Mouse (Mus musculus) induced T-regulatory cell, adult 2 months (primary cell): ENCODE measurements around the gene Lipc.
"Not testable (repeated sequence)": the region's sequence is repeated elsewhere in the genome, so short reads cannot be mapped to it uniquely, and the experiment has no call there.

Source experiments
- DNase-seq: peaks from one replicate; pipeline ENCODE4 v3.0.0-alpha.2; 2012; ENCODE audit warnings: low read depth

Lipc gene

GRCm38 (mm10) chr9:70855868-70856267, 96.2 kb downstream of the Lipc start:
- DNase-seq: no peak

- no peak for DNase-seq
Observed at GRCm38 (mm10) chr9:70854950-70855349, 97.1 kb downstream of the Lipc start.

- not testable (repeated sequence) for DNase-seq
Observed at GRCm38 (mm10) chr9:70853081-70853480, 98.9 kb downstream of the Lipc start.

GRCm38 (mm10) chr9:70851533-70851932, 100.5 kb downstream of the Lipc start:
- DNase-seq: peak; percentile 21

GRCm38 (mm10) chr9:70848135-70848770, 103.8 kb downstream of the Lipc start:
- peak; percentile 26 for DNase-seq

GRCm38 (mm10) chr9:70847627-70848051, 104.4 kb downstream of the Lipc start:
- DNase-seq: no peak

GRCm38 (mm10) chr9:70843270-70843669, 108.8 kb downstream of the Lipc start:
- DNase-seq: no peak

- DNase-seq: no peak
Observed at GRCm38 (mm10) chr9:70842300-70842941, 109.6 kb downstream of the Lipc start.

GRCm38 (mm10) chr9:70841426-70842215, 110.4 kb downstream of the Lipc start:
- DNase-seq: no peak

- no peak for DNase-seq
Observed at GRCm38 (mm10) chr9:70840861-70841341, 111.1 kb downstream of the Lipc start.

- DNase-seq: no peak
Observed at GRCm38 (mm10) chr9:70838132-70838911, 113.7 kb downstream of the Lipc start.

DNA sequence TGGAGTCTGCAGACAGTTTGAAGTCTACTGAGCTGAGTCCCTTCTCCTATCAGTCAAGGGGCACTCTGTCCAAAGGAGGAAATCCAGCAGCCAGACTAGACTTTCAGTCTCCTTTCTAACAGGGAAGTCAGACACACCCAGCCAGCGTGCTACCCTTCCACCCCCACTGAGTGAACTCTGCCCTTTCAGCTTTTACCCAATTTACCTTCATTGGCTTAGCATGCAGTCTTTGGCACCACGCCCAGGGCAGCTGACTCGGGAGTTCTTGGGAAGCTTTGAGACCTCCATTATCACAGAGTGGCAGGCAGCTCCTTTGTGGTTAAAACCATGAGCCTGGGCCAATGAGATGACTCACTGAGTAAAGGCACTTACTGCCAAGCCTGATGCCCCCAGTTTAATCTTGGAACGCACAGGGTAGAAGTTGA, 117.3 kb downstream of the Lipc start:
- DNase-seq: no peak

DNA sequence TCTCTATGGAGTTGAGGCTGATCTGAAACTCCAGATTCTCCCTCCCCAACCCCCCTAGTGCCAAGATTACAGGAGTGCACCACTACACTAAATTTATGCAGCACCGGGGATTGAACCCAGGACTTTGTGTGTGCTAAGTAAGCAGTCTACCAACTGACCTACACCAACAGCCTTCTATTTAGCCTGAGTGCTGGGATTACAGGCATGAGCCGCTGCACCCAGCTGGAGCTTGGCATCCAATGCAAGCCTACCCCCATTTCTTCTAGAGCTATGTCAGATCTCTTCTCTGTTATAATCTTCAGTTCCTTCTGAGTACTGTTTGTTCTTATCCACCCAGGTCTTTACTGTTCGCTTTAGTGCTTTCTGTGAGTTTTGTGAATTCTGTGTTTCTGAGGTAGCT, 117.8 kb downstream of the Lipc start:
- no peak for DNase-seq

DNA sequence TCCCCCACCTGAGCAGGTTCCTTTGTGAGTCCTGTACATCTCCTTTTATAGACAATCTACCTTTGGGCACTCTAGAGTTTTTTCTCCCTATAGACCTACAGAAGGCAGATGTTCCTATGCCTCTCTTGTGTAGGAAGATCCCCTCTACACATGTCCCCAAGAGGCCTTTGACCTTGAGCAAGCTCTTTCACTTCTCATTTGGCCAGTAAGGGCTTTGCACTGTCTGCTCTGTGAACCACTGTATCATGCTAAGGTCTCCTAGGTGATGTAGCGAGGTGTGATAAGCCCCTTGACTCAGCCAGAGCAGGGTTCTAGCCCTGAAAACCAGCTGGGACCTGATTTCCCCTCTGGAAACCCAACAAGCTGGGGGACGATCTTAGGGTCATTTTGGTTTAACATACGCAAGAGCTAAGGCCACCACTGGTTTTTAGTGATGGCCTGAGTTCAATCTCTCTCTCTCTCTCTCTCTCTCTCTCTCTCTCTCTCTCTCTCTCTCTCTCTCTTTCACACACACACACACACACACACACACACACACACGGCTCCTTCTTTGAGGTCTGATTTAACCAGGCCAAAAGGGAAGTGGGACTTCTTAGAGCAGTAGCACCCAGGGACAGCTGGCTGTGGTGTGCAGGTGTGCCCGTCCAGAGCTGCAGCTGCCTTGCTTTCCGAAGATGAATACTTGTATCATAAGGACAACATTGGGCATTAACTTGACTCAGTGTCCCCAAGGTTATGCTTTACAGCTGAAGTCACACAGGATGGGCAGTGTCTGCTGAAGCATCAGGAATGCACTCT, 118.7 kb downstream of the Lipc start:
- no peak for DNase-seq

DNA sequence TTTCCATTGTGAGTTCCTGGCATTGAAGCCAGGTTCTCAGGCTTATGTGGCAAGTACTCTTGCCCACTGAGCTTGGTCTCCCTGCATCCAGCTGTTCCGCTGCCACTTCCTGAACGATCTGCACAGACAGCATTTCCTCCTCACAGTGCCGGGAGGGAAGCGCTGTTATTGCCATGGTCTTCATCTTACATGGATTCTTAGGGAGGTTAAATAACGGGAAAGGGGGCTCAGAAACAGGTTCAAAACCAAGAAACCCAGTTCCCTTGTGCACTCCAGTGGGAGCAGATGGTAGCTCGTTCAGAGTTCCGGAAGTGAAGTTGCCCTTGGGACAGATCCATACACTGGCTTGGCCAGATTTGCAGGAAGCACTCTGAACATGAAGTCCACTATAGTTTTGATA, 119.8 kb downstream of the Lipc start:
- no peak for DNase-seq

DNA sequence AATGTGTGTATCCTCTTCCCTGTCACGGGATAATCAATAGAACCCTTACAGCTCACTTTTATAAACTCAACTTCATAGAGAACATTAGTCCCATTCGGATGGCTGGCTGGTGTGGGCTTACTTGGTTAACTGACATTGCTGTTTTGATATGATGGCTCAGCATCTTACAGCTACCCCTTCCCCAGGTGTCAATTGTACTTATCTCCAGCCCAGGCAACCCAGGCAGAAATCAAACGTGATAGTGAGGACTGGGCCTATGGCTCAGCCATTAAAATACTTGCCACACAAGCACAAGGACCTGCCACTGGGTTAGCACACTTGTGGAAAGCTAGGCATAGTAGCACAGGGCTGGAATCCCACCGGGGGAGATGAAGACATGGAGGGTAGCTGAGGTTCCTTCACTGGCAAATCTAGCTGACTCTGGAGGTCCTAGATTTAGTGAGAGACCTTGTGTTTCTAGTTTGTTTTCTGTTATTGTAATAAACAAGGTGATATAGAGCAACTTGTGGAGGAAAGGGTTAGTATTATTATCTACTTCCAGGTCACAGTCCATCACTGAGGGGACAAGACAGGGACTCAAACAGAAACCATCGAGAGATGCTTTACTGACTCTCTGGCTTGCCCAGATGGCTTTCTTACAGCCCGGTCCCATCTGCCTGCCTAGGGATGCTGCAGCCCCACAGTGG, 121.0 kb downstream of the Lipc start:
- DNase-seq: no peak

- no peak for DNase-seq
Observed at GRCm38 (mm10) chr9:70829784-70830488, 122.1 kb downstream of the Lipc start.

DNA sequence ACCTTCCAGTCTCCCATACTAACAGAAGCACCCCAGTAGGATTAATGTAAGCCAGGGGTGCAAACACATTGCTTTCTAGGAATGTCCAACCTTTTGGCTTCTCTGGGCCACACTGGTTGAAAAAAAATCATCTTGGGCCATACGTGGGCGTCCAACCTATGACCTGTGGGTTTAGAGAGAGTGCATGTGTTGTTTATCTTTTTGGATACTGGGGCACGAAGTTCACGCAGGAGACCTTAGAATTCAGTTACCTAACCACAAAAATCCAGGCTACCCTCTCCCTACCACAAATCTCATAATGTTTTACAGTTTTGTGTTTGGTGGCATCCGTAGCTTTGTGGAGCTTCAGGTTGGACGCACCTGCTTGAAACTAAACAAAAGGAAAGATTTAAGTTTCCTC, 124.1 kb downstream of the Lipc start:
- DNase-seq: no peak

GRCm38 (mm10) chr9:70824103-70824502, 127.9 kb downstream of the Lipc start:
- no peak for DNase-seq

DNA sequence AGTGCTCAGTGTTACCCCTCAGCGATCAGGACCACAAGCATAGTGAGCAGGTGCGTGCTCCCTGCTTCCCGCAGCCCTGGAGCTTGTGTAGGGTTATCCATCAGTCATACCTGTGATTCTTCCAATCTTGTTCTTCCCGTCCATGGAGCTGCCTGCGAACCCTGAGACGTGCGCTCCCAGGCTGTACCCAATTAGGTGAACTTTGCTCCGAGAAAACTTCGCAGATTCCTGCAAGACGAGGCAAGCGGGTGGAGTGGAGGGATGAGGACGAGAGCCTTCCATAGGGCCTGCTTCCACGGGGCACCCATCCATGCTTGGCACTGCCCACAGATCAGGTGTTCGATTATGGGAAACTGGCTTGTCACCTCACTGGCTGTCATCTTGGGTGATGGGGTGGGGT, 133.3 kb downstream of the Lipc start:
- no peak for DNase-seq
